13 mouse cellular contexts compared by ENCODE assay signal in the genomic region with DNA sequence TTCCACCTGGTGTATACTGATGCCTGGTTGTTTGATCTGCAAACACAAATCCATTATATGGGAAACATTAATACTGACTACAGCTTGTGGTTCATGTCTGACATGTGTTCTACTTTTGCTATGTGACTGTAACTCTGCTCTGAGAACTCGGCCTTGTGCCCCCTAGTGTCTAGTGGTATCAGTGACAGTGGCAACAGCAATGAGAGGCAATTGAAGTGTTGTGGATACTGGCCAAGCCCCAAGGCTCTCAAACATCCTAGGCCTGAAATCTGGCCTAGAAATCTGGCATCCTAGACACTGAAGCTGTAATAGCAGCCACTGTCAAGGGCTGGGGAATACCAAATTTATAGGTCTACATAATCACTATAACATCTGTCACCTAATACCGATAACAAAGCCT. TPM values are rescaled to one million over a fixed set of nuclear protein-coding genes. Genes with fewer than 3 reads are reported as not detected.
DNase-seq lines count a peak whose midpoint lies in the region; ATAC-seq and TF ChIP-seq lines count a peak whose summit lies in the region.
"Had no signal": no experiment of that assay in that cellular context is flagged by ENCODE, and none has a peak within 500 bp of the region (broad histone marks: within the 10 kb centered on the region; RNA-seq: fewer than 3 reads in every experiment).

No protein-coding gene starts in this region.

- H3K27me3 ChIP-seq in heart, adult 2 months (ENCODE audit: control insufficient read depth, insufficient read depth, low read length) = no peaks in the 10 kb centered on the region
- no peaks in the 10 kb centered on the region for H3K27me3 ChIP-seq in heart, embryonic 12.5 days (replicated peaks)
- H3K27me3 ChIP-seq in splenic B cell, adult 2 months (ENCODE audit: control insufficient read depth, insufficient read depth, low read length, poor library complexity, severe bottlenecking) = no peaks in the 10 kb centered on the region
- H3K27me3 ChIP-seq: forebrain, embryonic 15.5 days; hindbrain, embryonic 13.5 days; limb, embryonic 12.5 days had no signal

- no peak for DNase-seq in heart, adult 2 months
- peak; percentile 29 for DNase-seq in spleen, adult 12 weeks (ENCODE audit: low spot score)
- DNase-seq in spleen, postnatal 36 days (ENCODE audit: low spot score in 2 of 2) = no peak
- DNase-seq in c-Kit-positive CD71-negative TER-119-negative erythroid progenitor cells, embryonic 14.5 days (ENCODE audit: low read depth) = peak; percentile 41
- DNase-seq in splenic B cell, adult 2 months (ENCODE audit: low read depth, low spot score) = peak; percentile 3
- DNase-seq in urinary bladder, adult 2 months (ENCODE audit: low spot score) = no peak
- no peak for DNase-seq in gastrocnemius, postnatal 10 days

- intact Hi-C loops in heart, adult 2 months (cut with DNase I) = no loop called here

- TF ChIP-seq CTCF in heart, adult 2 months (IDR thresholded peaks at IDR 0.05) = peak; percentile 18; the same call in 1 of the 2 replicates

- no peak overlapping the region for H3K4me3 ChIP-seq in heart, adult 2 months
- H3K4me3 ChIP-seq in heart, embryonic 12.5 days = no peak overlapping the region
- H3K4me3 ChIP-seq: embryonic facial prominence, embryonic 10.5 days; forebrain, embryonic 15.5 days; heart, embryonic 10.5 days; hindbrain, embryonic 13.5 days; limb, embryonic 12.5 days had no signal

- no peak for TF ChIP-seq POLR2A in heart, adult 2 months (IDR thresholded peaks at IDR 0.05; ENCODE audit: insufficient read depth, low read depth, low read length)

- no peaks in the 10 kb centered on the region for H3K36me3 ChIP-seq in heart, adult 2 months (ENCODE audit: control insufficient read depth, insufficient read depth, low read length)
- H3K36me3 ChIP-seq in heart, embryonic 12.5 days = no peaks in the 10 kb centered on the region
- no peaks in the 10 kb centered on the region for H3K36me3 ChIP-seq in splenic B cell, adult 2 months (ENCODE audit: control insufficient read depth, insufficient read depth, low read length, poor library complexity, severe bottlenecking)
- H3K36me3 ChIP-seq: embryonic facial prominence, embryonic 10.5 days; forebrain, embryonic 15.5 days; heart, embryonic 10.5 days; hindbrain, embryonic 13.5 days; limb, embryonic 12.5 days had no signal

- no peak overlapping the region for H3K27ac ChIP-seq in heart, adult 2 months
- no peak overlapping the region for H3K27ac ChIP-seq in heart, embryonic 12.5 days (ENCODE audit: poor library complexity, severe bottlenecking)
- H3K27ac ChIP-seq: embryonic facial prominence, embryonic 10.5 days; forebrain, embryonic 15.5 days; heart, embryonic 10.5 days; hindbrain, embryonic 13.5 days; limb, embryonic 12.5 days had no signal

- no peak for TF ChIP-seq EP300 in heart, adult 2 months (IDR thresholded peaks at IDR 0.05; ENCODE audit: insufficient read depth, low read depth, low read length)

- no peak for ATAC-seq in heart, embryonic 12.5 days (ENCODE audit: insufficient number of reproducible peaks, low FRiP score)
- ATAC-seq: forebrain, embryonic 15.5 days had no signal

- H3K4me1 ChIP-seq in heart, adult 2 months (ENCODE audit: control insufficient read depth, insufficient read depth, low read length) = no peaks in the 10 kb centered on the region
- no peaks in the 10 kb centered on the region for H3K4me1 ChIP-seq in heart, embryonic 12.5 days (replicated peaks)
- H3K4me1 ChIP-seq: embryonic facial prominence, embryonic 10.5 days; forebrain, embryonic 15.5 days; heart, embryonic 10.5 days; hindbrain, embryonic 13.5 days; limb, embryonic 12.5 days had no signal

- H3K79me2 ChIP-seq in heart, adult 2 months (replicated peaks; ENCODE audit: control insufficient read depth, insufficient read depth, low read length) = no peaks in the 10 kb centered on the region

- H3K4me2 ChIP-seq in heart, embryonic 12.5 days = no peak overlapping the region
- H3K4me2 ChIP-seq: forebrain, embryonic 15.5 days; hindbrain, embryonic 13.5 days; limb, embryonic 12.5 days had no signal

- H3K9me3 ChIP-seq in heart, embryonic 12.5 days (replicated peaks) = no peaks in the 10 kb centered on the region
- H3K9me3 ChIP-seq: embryonic facial prominence, embryonic 10.5 days; forebrain, embryonic 15.5 days; heart, embryonic 10.5 days; hindbrain, embryonic 13.5 days; limb, embryonic 12.5 days had no signal

- WGBS in heart, adult 2 months = 62% methylated on average over 2 of the region's 2 CpGs
- 64% methylated on average over 2 of the region's 2 CpGs for WGBS in heart, embryonic 12.5 days

- no peak overlapping the region for H3K9ac ChIP-seq in heart, adult 2 months (ENCODE audit: low read depth, low read length)
- H3K9ac ChIP-seq in heart, embryonic 12.5 days = no peak overlapping the region
- H3K9ac ChIP-seq: forebrain, embryonic 15.5 days; hindbrain, embryonic 13.5 days; limb, embryonic 12.5 days had no signal

RNA-seq across cellular contexts. Expression of a gene that starts 30.9 kb away (rescaled TPM):
- not detected for total RNA-seq in heart, adult 2 months (2021)
- polyA plus RNA-seq in heart, adult 2 months (2012; rRNA removed) = not detected in 2 replicates
- polyA plus RNA-seq in heart, embryonic 12.5 days (2016; fragmentation: Nextera tagmentation; extraction: Ambion mirVana) = 0.65 and 1.2 TPM in 2 replicates
- 3.2 and 3.8 TPM in 2 replicates for polyA plus RNA-seq in urinary bladder, adult 2 months (2012; rRNA removed)
- total RNA-seq in gastrocnemius, postnatal 10 days (2021) = not detected
- polyA plus RNA-seq: forebrain, embryonic 15.5 days; hindbrain, embryonic 13.5 days had no signal

RNA-seq across cellular contexts. Expression of a gene that starts 51.3 kb away (rescaled TPM):
- total RNA-seq in heart, adult 2 months (2021) = not detected
- polyA plus RNA-seq in heart, adult 2 months (2012; rRNA removed) = not detected in 2 replicates
- polyA plus RNA-seq in heart, embryonic 12.5 days (2016; fragmentation: Nextera tagmentation; extraction: Ambion mirVana) = not detected in 2 replicates
- polyA plus RNA-seq in urinary bladder, adult 2 months (2012; rRNA removed) = not detected in 2 replicates
- not detected for total RNA-seq in gastrocnemius, postnatal 10 days (2021)
- polyA plus RNA-seq: embryonic facial prominence, embryonic 10.5 days; forebrain, embryonic 15.5 days; heart, embryonic 10.5 days; hindbrain, embryonic 13.5 days; limb, embryonic 12.5 days had no signal

RNA-seq across cellular contexts. Expression of a gene that starts 51.7 kb away (rescaled TPM):
- total RNA-seq in heart, adult 2 months (2021) = 10 to 100 TPM; 17.6 to 21.6 TPM
- 33.5 and 36.5 TPM in 2 replicates for polyA plus RNA-seq in heart, adult 2 months (2012; rRNA removed)
- polyA plus RNA-seq in heart, embryonic 12.5 days (2016; fragmentation: Nextera tagmentation; extraction: Ambion mirVana) = 39.1 and 40.1 TPM in 2 replicates
- 69.0 and 72.7 TPM in 2 replicates for polyA plus RNA-seq in urinary bladder, adult 2 months (2012; rRNA removed)
- 10 to 100 TPM; 67.3 to 80.5 TPM for total RNA-seq in gastrocnemius, postnatal 10 days (2021)

Comparison
In these comparisons a context has a peak if more than half of its experiments do, and no peak if none do; other contexts are left out.
1. DNase-seq: peak in spleen, adult 12 weeks (single experiment), c-Kit-positive CD71-negative TER-119-negative erythroid progenitor cells, embryonic 14.5 days (single experiment) and splenic B cell, adult 2 months (single experiment); none in heart, adult 2 months (0 of 2), spleen, postnatal 36 days (0 of 2), urinary bladder, adult 2 months (single experiment) and gastrocnemius, postnatal 10 days (single experiment).